Mouse (Mus musculus) olfactory bulb, adult 2 months (tissue): ENCODE data around the gene Akt1s1. TPM values are rescaled to one million over a fixed set of nuclear protein-coding genes. Genes with fewer than 3 reads are reported as not detected.

Experiments
- H3K27ac ChIP-seq: fragments of 200-500 bp; 2 replicates; pipeline ENCODE4 v1.5.1; 2012; ENCODE audit warnings: low read depth, low read length; ENCODE audit not compliant: insufficient read depth
- H3K4me1 ChIP-seq: fragments of 200-500 bp; 2 replicates; pipeline ENCODE4 v1.6.1; 2012; ENCODE audit warnings: low read length; ENCODE audit not compliant: control insufficient read depth, insufficient read depth
- H3K4me3 ChIP-seq: fragments of 200-500 bp; 2 replicates; pipeline ENCODE4 v1.5.1; 2012; ENCODE audit warnings: mild to moderate bottlenecking, low read depth, low read length, moderate library complexity; ENCODE audit not compliant: insufficient read depth
- CTCF ChIP-seq: fragments of 200-500 bp; IDR thresholded peaks from 2 replicates; pipeline ENCODE4 v1.5.1; 2012; ENCODE audit warnings: low read depth, mild to moderate bottlenecking, low read length, moderate library complexity; ENCODE audit not compliant: insufficient read depth
- POLR2A ChIP-seq: fragments of 200-500 bp; IDR thresholded peaks from 2 replicates; pipeline ENCODE4 v1.6.1; 2012; ENCODE audit warnings: mild to moderate bottlenecking, low read depth, low read length, moderate library complexity; ENCODE audit not compliant: insufficient read depth
- WGBS: fragments of 180-500 bp; shearing (Covaris S2); methylation state at CpG from one replicate; pipeline ENCODE4 v1.1.7; 2018; 5-methylcytosine and 5-hydroxymethylcytosine counted together
- polyA plus RNA-seq: library from polyadenylated mRNA; stranded (reverse); fragments of >200 nt; gene quantifications from 2 replicates; pipeline ENCODE4 v1.2.4, GENCODE M21; 2012; ENCODE audit warnings: low replicate concordance; ENCODE audit not compliant: missing spikeins, insufficient read depth, insufficient read length

Gene Akt1s1
- polyA plus RNA-seq, 1 experiment = not detected

DNA sequence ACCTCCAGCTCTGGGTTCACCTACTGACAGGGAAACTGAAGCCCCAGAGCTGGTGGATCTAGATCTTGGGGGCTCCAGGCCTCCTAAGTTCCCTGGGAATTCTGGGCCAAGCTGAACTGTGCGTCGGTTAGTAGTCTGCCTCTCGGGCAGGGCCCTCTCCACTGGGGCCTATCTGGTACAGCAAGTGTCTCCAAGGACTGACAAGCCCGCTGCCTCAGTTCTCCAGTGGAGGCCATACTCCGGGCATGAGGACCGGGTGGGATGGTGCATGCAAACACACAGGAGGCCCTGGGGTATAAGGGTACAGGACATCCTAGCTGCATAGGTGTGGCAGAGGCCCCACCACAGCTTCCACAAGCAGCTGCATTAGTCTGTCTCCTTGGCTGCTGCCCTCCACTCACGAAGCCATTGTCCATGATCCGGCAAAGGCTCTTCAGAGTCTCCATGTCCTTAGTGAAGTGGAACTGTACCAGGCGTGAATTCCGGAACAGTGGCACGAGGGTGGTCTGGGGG, 15.2 kb downstream of the Akt1s1 start:
- 73% methylated on average over 11 of the region's 11 CpGs for WGBS
- TF ChIP-seq CTCF = no peak
- no peak for TF ChIP-seq POLR2A
- H3K27ac ChIP-seq = no peak overlapping the region
- no peak overlapping the region for H3K4me3 ChIP-seq
- peaks cover 70% of the 10 kb centered on the region for H3K4me1 ChIP-seq

DNA sequence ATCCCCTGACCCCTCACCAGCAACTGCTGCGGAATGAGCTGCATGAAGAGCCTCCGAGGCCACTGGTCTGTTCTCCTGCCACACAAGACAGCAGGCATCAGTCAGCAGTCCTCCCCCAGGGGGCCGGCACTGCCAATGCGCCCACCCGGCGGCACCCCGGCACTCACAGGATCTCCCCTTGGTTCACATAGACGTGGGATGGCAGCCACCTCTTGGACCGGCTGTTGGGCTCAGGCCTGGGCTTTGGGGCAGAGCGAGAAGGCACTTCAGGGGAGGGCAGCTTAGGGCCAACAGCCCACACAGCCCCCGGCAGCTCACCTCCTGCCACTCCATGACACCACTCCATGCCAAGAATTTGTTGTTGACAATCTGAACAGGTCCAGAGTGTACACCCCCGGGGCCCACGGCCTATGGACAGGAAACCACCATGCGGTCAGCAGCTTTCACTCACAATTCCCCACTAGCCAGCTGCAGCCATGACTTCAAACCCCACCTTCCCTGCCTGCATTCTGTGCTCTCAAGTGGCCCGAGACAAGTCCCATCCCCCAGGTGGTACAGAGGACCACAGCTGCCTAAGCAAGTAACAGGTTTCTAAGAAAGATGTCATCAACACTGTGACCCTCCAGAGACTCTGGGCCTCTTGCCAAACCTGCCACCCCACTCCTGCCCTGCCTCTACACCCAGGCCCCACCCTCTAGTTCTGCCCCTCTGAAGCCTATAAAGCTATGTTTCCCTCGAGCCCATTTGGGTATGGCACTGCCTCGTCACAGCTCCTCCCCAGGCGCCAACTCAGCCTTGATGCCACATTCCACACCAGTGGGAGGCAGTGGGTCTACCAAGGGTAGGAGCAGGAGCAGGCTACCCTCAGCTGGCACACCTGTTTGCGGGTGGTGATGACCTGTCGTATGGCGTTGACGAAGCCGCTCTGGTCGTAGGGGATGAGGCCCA, 16.1 kb downstream of the Akt1s1 start:
- Histone ChIP-seq H3K4me3 (no peak overlapping the region), H3K27ac (no peak overlapping the region), H3K4me1 (peaks cover 67% of the 10 kb centered on the region)
- TF ChIP-seq POLR2A = no peak
- TF ChIP-seq CTCF = no peak
- WGBS = 49% methylated on average over 24 of the region's 24 CpGs

DNA sequence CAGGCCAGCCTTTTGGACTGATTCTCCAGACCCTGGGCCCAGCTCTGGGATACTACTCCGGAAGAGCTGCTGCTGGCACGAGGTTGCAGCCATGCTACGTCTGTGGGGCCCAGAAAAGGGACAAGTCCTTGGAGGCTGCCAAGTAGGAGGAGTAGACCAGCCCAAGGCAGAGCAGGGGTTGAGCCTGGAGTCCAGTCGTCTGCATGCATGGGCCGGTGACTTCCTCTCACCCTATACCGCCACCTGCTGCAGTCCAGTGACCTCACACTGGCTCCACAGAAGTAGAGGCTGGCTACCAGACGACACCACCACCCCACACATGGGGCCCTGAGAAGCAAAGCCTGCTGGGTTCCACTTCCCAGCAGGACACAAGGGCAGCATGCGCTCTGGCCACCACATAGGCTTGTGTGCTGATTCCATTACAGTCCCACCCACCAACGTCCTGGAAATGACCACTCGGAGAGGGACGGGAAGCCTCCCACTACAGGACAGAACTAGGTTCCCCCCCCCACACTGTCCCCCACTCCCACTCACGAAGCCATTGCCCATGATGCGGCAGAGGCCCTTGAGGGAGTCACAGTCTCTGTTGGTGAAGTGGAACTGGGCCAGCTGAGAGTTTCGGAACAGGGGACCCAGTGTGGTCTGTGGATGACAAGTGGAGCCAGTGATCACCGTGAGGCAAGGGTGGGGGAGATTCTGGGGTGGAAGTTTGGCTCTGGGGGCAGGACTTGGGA, 17.7 kb downstream of the Akt1s1 start:
- Histone ChIP-seq H3K4me1 (peaks cover 55% of the 10 kb centered on the region), H3K27ac (no peak overlapping the region), H3K4me3 (no peak overlapping the region)
- TF ChIP-seq CTCF = no peak
- no peak for TF ChIP-seq POLR2A
- WGBS = 15% methylated on average over 15 of the region's 15 CpGs

DNA sequence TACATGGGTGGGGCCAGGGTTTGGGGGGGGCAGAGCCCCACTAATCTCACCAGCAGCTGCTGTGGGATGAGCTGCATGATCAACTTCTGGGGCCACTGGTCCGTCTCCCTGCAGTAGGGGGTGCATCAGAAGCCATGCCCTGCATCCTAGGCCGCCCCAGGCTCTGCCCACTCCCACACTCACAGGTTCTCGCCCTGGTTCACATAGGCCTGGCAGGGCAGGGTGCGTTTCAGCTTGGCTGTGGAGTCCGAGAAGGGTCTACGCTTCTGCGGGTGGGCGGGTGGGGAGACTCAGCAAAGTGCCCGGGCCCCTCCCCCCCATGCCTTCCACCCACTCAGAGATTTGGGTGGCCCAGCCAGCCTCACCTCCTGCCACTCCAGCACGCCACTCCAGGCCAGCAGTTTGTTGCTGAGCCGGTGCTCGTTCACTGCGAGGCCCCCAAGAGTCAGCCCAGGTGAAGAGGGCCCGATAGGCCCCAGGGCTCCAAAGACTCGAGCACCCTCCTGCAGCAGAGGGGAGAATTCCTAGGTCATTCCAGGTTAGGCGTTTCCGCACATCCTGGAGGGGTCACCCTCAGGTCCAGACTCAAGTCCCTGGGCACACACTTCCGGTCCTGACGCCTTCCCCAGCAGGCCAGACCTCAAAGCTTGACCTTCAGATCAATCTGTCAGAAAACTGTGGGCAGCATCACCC, 18.4 kb downstream of the Akt1s1 start:
- H3K4me3 ChIP-seq = peak overlapping the region; percentile 83
- H3K4me1 ChIP-seq = peaks cover 55% of the 10 kb centered on the region
- no peak for TF ChIP-seq CTCF
- 35% methylated on average over 19 of the region's 19 CpGs for WGBS
- no peak overlapping the region for H3K27ac ChIP-seq

DNA sequence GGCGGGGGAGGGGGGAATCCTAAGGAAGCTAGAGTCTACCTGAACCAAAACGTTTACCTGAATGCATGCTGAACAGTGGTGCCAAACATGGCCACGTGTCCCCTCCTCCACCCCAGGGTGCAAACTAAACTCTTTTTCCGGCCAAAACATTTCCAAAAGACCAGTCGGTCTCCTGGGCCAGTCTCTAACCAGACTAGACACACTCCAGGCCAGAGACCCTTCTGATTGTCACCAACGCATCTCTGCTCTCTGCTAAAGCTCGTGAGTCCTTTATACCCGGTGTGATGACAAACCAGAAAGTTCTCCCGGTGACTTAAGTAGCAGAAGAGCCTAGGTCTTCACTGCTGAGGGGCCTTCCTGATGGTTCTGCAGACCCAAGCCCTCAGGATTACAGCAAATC, 19.0 kb downstream of the Akt1s1 start:
- H3K27ac ChIP-seq = no peak overlapping the region
- peaks cover 52% of the 10 kb centered on the region for H3K4me1 ChIP-seq
- 19% methylated on average over 9 of the region's 9 CpGs for WGBS
- H3K4me3 ChIP-seq = peak overlapping the region; percentile 83
- TF ChIP-seq POLR2A = no peak
- no peak for TF ChIP-seq CTCF

DNA sequence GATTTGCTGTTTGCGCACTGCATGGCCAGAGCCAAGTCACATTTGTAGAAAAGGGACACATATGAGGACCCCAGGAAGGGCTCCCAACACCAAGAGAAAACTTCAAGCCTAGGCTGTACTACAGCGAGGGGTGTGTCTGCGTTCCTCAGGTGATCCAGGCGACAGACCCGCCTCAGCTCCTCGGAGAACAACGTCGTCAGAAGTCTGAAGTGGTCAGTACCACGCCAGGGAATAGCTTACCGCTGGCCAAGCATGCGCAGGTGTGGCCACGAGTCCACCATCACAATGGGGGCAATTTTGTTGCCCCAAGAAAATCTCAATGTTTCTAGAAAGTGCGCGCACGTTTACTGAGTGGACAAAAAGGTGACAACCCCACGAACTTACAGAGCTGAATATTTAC, 19.7 kb downstream of the Akt1s1 start:
- 3% methylated on average over 16 of the region's 16 CpGs for WGBS
- TF ChIP-seq POLR2A = no peak
- TF ChIP-seq CTCF = no peak
- Histone ChIP-seq H3K4me3 (peak overlapping the region; percentile 83), H3K4me1 (peaks cover 48% of the 10 kb centered on the region), H3K27ac (no peak overlapping the region)

DNA sequence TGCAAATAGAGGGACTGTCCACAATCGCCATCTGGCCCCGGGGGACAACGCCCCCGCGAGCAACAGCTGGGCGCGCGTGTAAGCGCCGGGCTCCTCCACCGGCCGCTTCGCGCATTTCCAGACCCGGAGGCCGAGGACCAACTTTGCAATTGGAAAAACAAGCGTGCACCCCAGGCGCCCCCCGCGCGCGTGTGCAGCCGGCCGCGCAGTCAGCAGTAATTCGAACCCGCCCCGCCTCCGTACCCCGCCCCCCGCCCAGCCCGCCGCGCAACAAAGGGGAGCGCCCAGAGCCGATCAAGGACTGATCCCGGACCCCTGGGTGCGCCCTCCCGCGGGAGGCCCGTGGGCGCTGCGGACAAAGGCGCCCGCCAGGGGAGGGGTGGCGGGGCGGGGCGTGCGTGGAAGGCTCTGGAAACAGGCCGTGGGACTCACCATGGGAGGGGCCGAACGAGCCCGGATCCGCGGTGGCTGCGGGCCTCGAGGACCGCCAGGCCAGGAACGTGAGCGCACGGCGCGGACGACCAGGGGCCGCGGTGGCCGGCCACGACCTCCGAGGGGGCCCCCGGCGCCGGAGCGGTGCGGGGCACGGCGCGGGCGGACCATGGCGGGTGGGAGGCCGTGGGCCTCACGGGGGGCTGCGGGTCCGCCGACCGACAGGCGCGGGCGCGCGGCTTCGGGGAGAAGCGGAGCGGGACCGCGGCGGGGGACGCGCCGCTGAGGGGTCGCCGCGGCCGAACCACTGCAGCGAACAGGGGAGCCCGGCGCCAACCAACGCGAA, 20.3 kb downstream of the Akt1s1 start:
- peak; percentile 68 for TF ChIP-seq POLR2A
- no peak for TF ChIP-seq CTCF

More for the DNA sequence above, 20.3 kb downstream of the Akt1s1 start:
- peak overlapping the region; percentile 83 for H3K4me3 ChIP-seq
- peaks cover 43% of the 10 kb centered on the region for H3K4me1 ChIP-seq
- under 1% methylated on average over 108 of the region's 108 CpGs for WGBS
- peak overlapping the region; percentile 93 for H3K27ac ChIP-seq
